Mouse (Mus musculus): ENCODE data around the gene Ang2.
"Not testable (repeated sequence)": the region's sequence is repeated elsewhere in the genome, so short reads cannot be mapped to it uniquely, and the experiment has no call there.

Gene Ang2

GRCm38 (mm10) chr14:51199098-51200023 is at the start of gene Ang2:
Gene Ang2, minus strand, starts transcription at chr14:51199148.
- no peak for DNase-seq (ENCODE audit: extremely low spot score, low spot score)

- DNase-seq (ENCODE audit: extremely low spot score, low spot score) = no peak
Measured at GRCm38 (mm10) chr14:51247736-51248135, 48.8 kb upstream of the Ang2 start.

- no peak for DNase-seq (ENCODE audit: extremely low spot score, low spot score)
Measured at GRCm38 (mm10) chr14:51240899-51241298, 42.0 kb upstream of the Ang2 start.

- not testable (repeated sequence) for DNase-seq (ENCODE audit: extremely low spot score, low spot score)
Measured at GRCm38 (mm10) chr14:51237488-51237887, 38.5 kb upstream of the Ang2 start.

- DNase-seq (ENCODE audit: extremely low spot score, low spot score) = not testable (repeated sequence)
Measured at GRCm38 (mm10) chr14:51229657-51230056, 30.7 kb upstream of the Ang2 start.

GRCm38 (mm10) chr14:51220075-51220474 is 21.1 kb upstream of the Ang2 start:
- not testable (repeated sequence) for DNase-seq (ENCODE audit: extremely low spot score, low spot score)

GRCm38 (mm10) chr14:51203115-51203514 is 4.2 kb upstream of the Ang2 start, which contains the start of gene Ear14:
Gene Ear14, plus strand, starts transcription at chr14:51203391.
- DNase-seq (ENCODE audit: extremely low spot score, low spot score) = no peak

GRCm38 (mm10) chr14:51200466-51200865 is 1.5 kb upstream of the Ang2 start:
- DNase-seq (ENCODE audit: extremely low spot score, low spot score) = no peak

GRCm38 (mm10) chr14:51200054-51200453 is 1.1 kb upstream of the Ang2 start:
- DNase-seq (ENCODE audit: extremely low spot score, low spot score) = no peak

GRCm38 (mm10) chr14:51195681-51196080 is 3.3 kb downstream of the Ang2 start:
- DNase-seq (ENCODE audit: extremely low spot score, low spot score) = no peak

- DNase-seq (ENCODE audit: extremely low spot score, low spot score) = not testable (repeated sequence)
Measured at GRCm38 (mm10) chr14:51181051-51181450, 17.9 kb downstream of the Ang2 start.

- DNase-seq (ENCODE audit: extremely low spot score, low spot score) = no peak
Measured at GRCm38 (mm10) chr14:51173843-51174242, 25.1 kb downstream of the Ang2 start.

GRCm38 (mm10) chr14:51172947-51173346 is 26.0 kb downstream of the Ang2 start:
- DNase-seq (ENCODE audit: extremely low spot score, low spot score) = not testable (repeated sequence)

- DNase-seq (ENCODE audit: extremely low spot score, low spot score) = peak; percentile 66
Measured at GRCm38 (mm10) chr14:51172095-51172865, 26.7 kb downstream of the Ang2 start.

GRCm38 (mm10) chr14:51166068-51166467 is 32.9 kb downstream of the Ang2 start:
- no peak for DNase-seq (ENCODE audit: extremely low spot score, low spot score)

- no peak for DNase-seq (ENCODE audit: extremely low spot score, low spot score)
Measured at GRCm38 (mm10) chr14:51165435-51165834, 33.5 kb downstream of the Ang2 start.

GRCm38 (mm10) chr14:51163323-51163722 is 35.6 kb downstream of the Ang2 start:
- DNase-seq (ENCODE audit: extremely low spot score, low spot score) = not testable (repeated sequence)

GRCm38 (mm10) chr14:51161976-51162375 is 37.0 kb downstream of the Ang2 start, which contains the start of gene Rnase2b:
Gene Rnase2b, plus strand, starts transcription at chr14:51162260.
- not testable (repeated sequence) for DNase-seq (ENCODE audit: extremely low spot score, low spot score)

- DNase-seq (ENCODE audit: extremely low spot score, low spot score) = no peak
Measured at GRCm38 (mm10) chr14:51157072-51157471, 41.9 kb downstream of the Ang2 start.

- no peak for DNase-seq (ENCODE audit: extremely low spot score, low spot score)
Measured at GRCm38 (mm10) chr14:51156736-51157068, 42.2 kb downstream of the Ang2 start.

GRCm38 (mm10) chr14:51156056-51156735 is 42.8 kb downstream of the Ang2 start:
- DNase-seq (ENCODE audit: extremely low spot score, low spot score) = no peak

All from neural tube, embryonic 10.5 days (tissue).